Mouse (Mus musculus) heart, postnatal 0 days (tissue): ENCODE data around the gene Fxyd3. TPM values are rescaled to one million over a fixed set of nuclear protein-coding genes. Genes with fewer than 3 reads are reported as not detected.

Source experiments
- ATAC-seq: fragments of 200-750 bp; cut with Nextera tagmentation; 2 replicates; pipeline ENCODE4 v1.8.0; 2017; ENCODE audit warnings: low read depth, moderate number of reproducible peaks, moderate library complexity; ENCODE audit not compliant: insufficient read depth
- DNase-seq: peaks from one replicate; pipeline ENCODE4 v3.0.0-alpha.2; 2016; ENCODE audit warnings: low spot score
- H3K27ac ChIP-seq: fragments of 300-500 bp; sonication (generic); 2 replicates; pipeline ENCODE4 v1.5.1; 2014; ENCODE audit warnings: low read depth, mild to moderate bottlenecking
- H3K27me3 ChIP-seq: fragments of 300-500 bp; sonication (generic); 2 replicates; pipeline ENCODE4 v1.6.1; 2014; ENCODE audit warnings: low read length, mixed read lengths; ENCODE audit not compliant: control insufficient read depth, insufficient read depth
- H3K36me3 ChIP-seq: fragments of 300-500 bp; sonication (generic); replicated peaks from 2 replicates; pipeline ENCODE4 v1.6.1; 2014; ENCODE audit warnings: low read length, mixed read lengths; ENCODE audit not compliant: control insufficient read depth, insufficient read depth
- H3K4me1 ChIP-seq: fragments of 300-500 bp; sonication (generic); 2 replicates; pipeline ENCODE4 v1.6.1; 2014; ENCODE audit warnings: antibody characterized with exemption; ENCODE audit not compliant: control insufficient read depth, insufficient read depth
- H3K4me2 ChIP-seq: fragments of 300-500 bp; sonication (generic); 2 replicates; pipeline ENCODE4 v1.6.1; 2014; ENCODE audit warnings: low read depth, mild to moderate bottlenecking, low read length, moderate library complexity
- H3K4me3 ChIP-seq: fragments of 300-500 bp; sonication (generic); 2 replicates; pipeline ENCODE4 v1.5.1; 2014; ENCODE audit warnings: low read depth, low read length
- H3K9ac ChIP-seq: fragments of 300-500 bp; sonication (generic); replicated peaks from 2 replicates; pipeline ENCODE4 v1.6.1; 2014; ENCODE audit warnings: low read depth, low read length, mixed read lengths
- H3K9me3 ChIP-seq: fragments of 300-500 bp; sonication (generic); replicated peaks from 2 replicates; pipeline ENCODE4 v1.6.1; 2016; ENCODE audit warnings: low read length; ENCODE audit not compliant: control insufficient read depth
- CTCF ChIP-seq: IDR thresholded peaks from 2 replicates; pipeline ENCODE4 v1.5.1; 2016; ENCODE audit warnings: antibody characterized with exemption, control low read depth, low read depth
- EP300 ChIP-seq: IDR thresholded peaks from 2 replicates; pipeline ENCODE4 v1.6.1; 2016; ENCODE audit warnings: antibody characterized with exemption, low read depth
- WGBS: fragments of 180-500 bp; shearing (Covaris S2); extraction: QIAGEN DNeasy Blood & Tissue Kit; methylation state at CpG from one replicate; pipeline ENCODE4 v1.1.7; 2014; 5-methylcytosine and 5-hydroxymethylcytosine counted together
- polyA plus RNA-seq: library from polyadenylated mRNA; unstranded; fragments of >200 nt; fragmentation: Nextera tagmentation; extraction: Ambion mirVana; gene quantifications from 2 replicates; pipeline ENCODE4 v1.2.1, GENCODE M21; 2015
- total RNA-seq: library from RNA; depleted of rRNA; stranded (reverse); fragments of >200 nt; gene quantifications from 2 replicates; pipeline ENCODE4 v1.2.3, GENCODE M21; 2014; ENCODE audit warnings: low replicate concordance

Fxyd3 gene
- total and polyA plus RNA-seq, 2 experiments from 2014 or later = 0.66 to 0.92 TPM

- WGBS = 82% methylated on average over 6 of the region's 6 CpGs
- H3K9me3 ChIP-seq = no peaks in the 10 kb centered on the region
- H3K36me3 ChIP-seq = no peaks in the 10 kb centered on the region
- no peak overlapping the region for H3K9ac ChIP-seq
- no peak for DNase-seq
- no peak overlapping the region for H3K4me2 ChIP-seq
- no peaks in the 10 kb centered on the region for H3K27me3 ChIP-seq
- no peak overlapping the region for H3K27ac ChIP-seq
- no peak for ATAC-seq
- no peak for TF ChIP-seq CTCF
- TF ChIP-seq EP300 = no peak
- peaks cover 4% of the 10 kb centered on the region; the same call in 1 of the 2 replicates for H3K4me1 ChIP-seq
- H3K4me3 ChIP-seq = no peak overlapping the region
Observed at GRCm38 (mm10) chr7:31058211-31058610, 18.3 kb downstream of the Fxyd3 start.

GRCm38 (mm10) chr7:31057730-31058129 lies 18.8 kb downstream of the Fxyd3 start:
- Histone ChIP-seq H3K27me3 (0 out of 2 replicates have a peak, but pooled peaks cover 4% of the 10 kb centered on the region), H3K4me3 (no peak overlapping the region), H3K4me2 (no peak overlapping the region), H3K9me3 (no peaks in the 10 kb centered on the region), H3K9ac (no peak overlapping the region), H3K4me1 (peaks cover 7% of the 10 kb centered on the region), H3K27ac (no peak overlapping the region), H3K36me3 (no peaks in the 10 kb centered on the region)
- DNase-seq (no peak), ATAC-seq (no peak)
- WGBS = 71% methylated on average over 5 of the region's 5 CpGs
- no peak for TF ChIP-seq CTCF
- TF ChIP-seq EP300 = no peak

- Histone ChIP-seq H3K27ac (peak within 1 kb of the TSS; percentile 98), H3K36me3 (no peaks in the 10 kb centered on the region), H3K4me3 (no peak within 1 kb of the TSS), H3K27me3 (peaks cover 10% of the 10 kb centered on the region), H3K9ac (no peak within 1 kb of the TSS), H3K4me1 (peaks cover 14% of the 10 kb centered on the region), H3K4me2 (peak within 1 kb of the TSS; percentile 70; the same call in 1 of the 2 replicates), H3K9me3 (no peaks in the 10 kb centered on the region)
- ATAC-seq (no peak), DNase-seq (no peak)
- WGBS = 68% methylated on average over 2 of the region's 2 CpGs
- no peak for TF ChIP-seq CTCF
- TF ChIP-seq EP300 = no peak
Observed at GRCm38 (mm10) chr7:31057071-31057470, 19.4 kb downstream of the Fxyd3 start, which contains the start of gene Fxyd1. TSS of gene Fxyd1 (minus strand) at chr7:31057199.

GRCm38 (mm10) chr7:31056448-31056847 lies 20.1 kb downstream of the Fxyd3 start:
- no peak for ATAC-seq
- 63% methylated on average over 7 of the region's 7 CpGs for WGBS
- no peak overlapping the region for H3K9ac ChIP-seq
- peaks cover 19% of the 10 kb centered on the region for H3K4me1 ChIP-seq
- H3K27ac ChIP-seq = peak overlapping the region; percentile 98; the same call in 1 of the 2 replicates
- DNase-seq = no peak
- no peak for TF ChIP-seq CTCF
- TF ChIP-seq EP300 = no peak
- no peaks in the 10 kb centered on the region for H3K9me3 ChIP-seq
- H3K4me2 ChIP-seq = no peak overlapping the region
- peaks cover 15% of the 10 kb centered on the region for H3K27me3 ChIP-seq
- H3K4me3 ChIP-seq = no peak overlapping the region
- H3K36me3 ChIP-seq = no peaks in the 10 kb centered on the region

GRCm38 (mm10) chr7:31055883-31056282 lies 20.6 kb downstream of the Fxyd3 start:
- H3K4me1 ChIP-seq = peaks cover 22% of the 10 kb centered on the region
- H3K9me3 ChIP-seq = no peaks in the 10 kb centered on the region
- no peak overlapping the region for H3K4me3 ChIP-seq
- WGBS = 25% methylated on average over 3 of the region's 4 CpGs
- H3K27ac ChIP-seq = peak overlapping the region; percentile 98
- H3K9ac ChIP-seq = no peak overlapping the region
- peaks cover 21% of the 10 kb centered on the region for H3K27me3 ChIP-seq
- H3K36me3 ChIP-seq = no peaks in the 10 kb centered on the region
- peak overlapping the region; percentile 70; the same call in 1 of the 2 replicates for H3K4me2 ChIP-seq
- no peak for TF ChIP-seq EP300
- TF ChIP-seq CTCF = no peak
- DNase-seq (no peak), ATAC-seq (no peak)

GRCm38 (mm10) chr7:31055354-31055824 lies 21.1 kb downstream of the Fxyd3 start:
- peak; percentile 86 for ATAC-seq
- TF ChIP-seq EP300 (no peak), CTCF (no peak)
- Histone ChIP-seq H3K27ac (peak overlapping the region; percentile 98), H3K36me3 (no peaks in the 10 kb centered on the region), H3K9ac (peak overlapping the region; percentile 59), H3K4me1 (peaks cover 22% of the 10 kb centered on the region), H3K9me3 (no peaks in the 10 kb centered on the region), H3K4me2 (peak overlapping the region; percentile 70), H3K4me3 (peak overlapping the region; percentile 50), H3K27me3 (peaks cover 26% of the 10 kb centered on the region)
- WGBS = 18% methylated on average over 10 of the region's 10 CpGs
- DNase-seq = peak; percentile 93
